Comparison of ENCODE assay signal across 9 mouse cellular contexts in the genomic region with DNA sequence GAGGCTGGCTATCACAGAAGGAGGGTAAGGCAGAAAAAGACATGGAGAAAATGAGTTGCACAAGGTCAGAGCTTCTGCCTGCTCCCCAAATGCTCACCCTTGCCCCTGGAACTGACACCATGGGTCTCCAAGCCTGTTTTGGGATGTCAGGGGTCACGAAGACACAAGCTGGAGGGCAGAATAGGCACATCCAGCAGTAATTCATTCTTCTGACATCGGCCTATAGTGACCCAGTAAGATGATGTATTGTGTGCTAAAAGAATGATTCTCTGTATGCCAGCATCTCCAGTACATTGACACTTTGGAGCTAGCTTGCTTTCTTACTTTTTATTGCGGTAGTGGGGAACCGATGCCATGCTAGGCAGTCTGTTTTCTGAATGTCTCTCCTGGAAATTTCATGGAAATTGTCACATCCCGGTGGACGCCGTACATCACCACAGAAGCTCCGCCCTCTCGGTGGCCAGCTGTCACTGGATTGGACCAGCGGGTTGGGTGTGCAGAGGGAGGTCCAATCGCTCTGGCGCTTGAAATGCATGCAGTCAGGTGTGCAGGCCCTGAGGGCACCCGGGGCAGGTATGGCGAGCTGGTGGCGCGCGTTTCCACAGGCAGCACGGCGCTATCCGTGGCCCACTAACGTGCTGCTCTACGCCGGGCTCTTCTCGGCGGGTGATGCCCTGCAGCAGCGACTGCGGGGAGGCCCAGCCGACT. TPM values are rescaled to one million over a fixed set of nuclear protein-coding genes. Genes with fewer than 3 reads are reported as not detected.
DNase-seq lines count a peak whose midpoint lies in the region; ATAC-seq and TF ChIP-seq lines count a peak whose summit lies in the region.
"Had no signal": no experiment of that assay in that cellular context is flagged by ENCODE, and none has a peak within 500 bp of the region (broad histone marks: within the 10 kb centered on the region; RNA-seq: fewer than 3 reads in every experiment).

No protein-coding gene starts in this region.

- H3K27me3 ChIP-seq in spleen, adult 2 months (ENCODE audit: control insufficient read depth, insufficient read depth, low read length), result peaks cover 6% of the 10 kb centered on the region
- H3K27me3 ChIP-seq in forebrain, embryonic 11.5 days (ENCODE audit: control insufficient read depth, insufficient read depth, low read length), result peaks cover 2% of the 10 kb centered on the region; the same call in 1 of the 2 replicates
- H3K27me3 ChIP-seq in liver, embryonic 14.5 days (ENCODE audit: control insufficient read depth, insufficient read depth, low read length), result peaks cover 9% of the 10 kb centered on the region

- peaks cover 8% of the 10 kb centered on the region for H3K4me1 ChIP-seq in spleen, adult 2 months (ENCODE audit: control insufficient read depth, insufficient read depth, insufficient read length)
- no peaks in the 10 kb centered on the region for H3K4me1 ChIP-seq in forebrain, embryonic 11.5 days (replicated peaks; ENCODE audit: control insufficient read depth, insufficient read depth, low read length)
- no peaks in the 10 kb centered on the region for H3K4me1 ChIP-seq in liver, embryonic 14.5 days (replicated peaks; ENCODE audit: control insufficient read depth in 2 of 2, insufficient read depth in 2 of 2, low read length in 1 of 2)
- peaks cover 7% of the 10 kb centered on the region; the same call in 1 of the 2 replicates for H3K4me1 ChIP-seq in olfactory bulb, adult 2 months (ENCODE audit: control insufficient read depth, insufficient read depth, low read length)

- TF ChIP-seq EP300 in liver, embryonic 14.5 days (IDR thresholded peaks at IDR 0.05; ENCODE audit: low read depth), result no peak

- no peaks in the 10 kb centered on the region for H3K9me3 ChIP-seq in forebrain, embryonic 11.5 days (ENCODE audit: control insufficient read depth, low read length)
- no peaks in the 10 kb centered on the region for H3K9me3 ChIP-seq in liver, embryonic 14.5 days (ENCODE audit: control insufficient read depth, low read length)

- TF ChIP-seq CTCF in spleen, adult 2 months (IDR thresholded peaks at IDR 0.05; ENCODE audit: extremely low read depth, insufficient read depth, insufficient read length, insufficient replicate concordance), result no peak
- TF ChIP-seq CTCF in liver, embryonic 14.5 days (IDR thresholded peaks at IDR 0.05; ENCODE audit: low read depth), result no peak
- TF ChIP-seq CTCF in olfactory bulb, adult 2 months (IDR thresholded peaks at IDR 0.05; ENCODE audit: insufficient read depth, low read depth, low read length), result no peak

- TF ChIP-seq POLR2A in spleen, adult 2 months (IDR thresholded peaks at IDR 0.05; ENCODE audit: low read depth, low read length), result no peak
- TF ChIP-seq POLR2A in olfactory bulb, adult 2 months (IDR thresholded peaks at IDR 0.05; ENCODE audit: insufficient read depth, low read depth, low read length), result peak; percentile 37; the same call in 1 of the 2 replicates

- 13% methylated on average over 28 of the region's 28 CpGs for WGBS in spleen, adult 2 months
- WGBS in forebrain, embryonic 11.5 days, result 4% methylated on average over 28 of the region's 28 CpGs
- WGBS in liver, embryonic 14.5 days (ENCODE audit: insufficient replicate concordance), result 4% methylated on average over 28 of the region's 28 CpGs
- 4% methylated on average over 28 of the region's 28 CpGs for WGBS in olfactory bulb, adult 2 months

- no peak for DNase-seq in spleen, adult 2 months (ENCODE audit: low read depth in 1 of 2, low spot score in 2 of 2)
- DNase-seq in spleen, postnatal 14 days (ENCODE audit: low spot score in 2 of 2), result no peak
- peak; percentile 79 for DNase-seq in forebrain, embryonic 11.5 days (ENCODE audit: low spot score)
- DNase-seq in heart, postnatal 4 days, result peak; percentile 39
- DNase-seq in layer of hippocampus, adult 18-20 months (ENCODE audit: low spot score in 2 of 2), result peak; percentile 83 to 88
- no peak for DNase-seq in liver, embryonic 14.5 days (ENCODE audit: low read depth in 3 of 3, low spot score in 3 of 3)

- peak overlapping the region; percentile 96 for H3K4me2 ChIP-seq in forebrain, embryonic 11.5 days (ENCODE audit: low read depth, low read length, severe bottlenecking)
- H3K4me2 ChIP-seq in liver, embryonic 14.5 days (ENCODE audit: low read depth), result peak overlapping the region; percentile 46

- H3K4me3 ChIP-seq in spleen, adult 2 months (ENCODE audit: extremely low read depth, insufficient read depth, insufficient read length), result peak overlapping the region; percentile 17; the same call in 1 of the 2 replicates
- peak overlapping the region; percentile 60 for H3K4me3 ChIP-seq in forebrain, embryonic 11.5 days (ENCODE audit: low read depth, low read length)
- H3K4me3 ChIP-seq in liver, embryonic 14.5 days (ENCODE audit: insufficient read depth in 1 of 2, low read depth in 2 of 2, low read length in 2 of 2), result peak overlapping the region; percentile 42 to 43
- H3K4me3 ChIP-seq in olfactory bulb, adult 2 months (ENCODE audit: insufficient read depth, low read depth, low read length), result peak overlapping the region; percentile 65

- no peaks in the 10 kb centered on the region for H3K36me3 ChIP-seq in spleen, adult 2 months (ENCODE audit: control insufficient read depth, insufficient read depth, low read length)
- H3K36me3 ChIP-seq in forebrain, embryonic 11.5 days (ENCODE audit: control insufficient read depth, insufficient read depth, low read length), result no peaks in the 10 kb centered on the region
- no peaks in the 10 kb centered on the region for H3K36me3 ChIP-seq in liver, embryonic 14.5 days (replicated peaks; ENCODE audit: control insufficient read depth, insufficient read depth, low read depth)

- no peak overlapping the region for H3K27ac ChIP-seq in spleen, adult 2 months (ENCODE audit: insufficient read depth, low read length)
- no peak overlapping the region for H3K27ac ChIP-seq in forebrain, embryonic 11.5 days (ENCODE audit: low read depth, low read length)
- no peak overlapping the region for H3K27ac ChIP-seq in liver, embryonic 14.5 days
- 0 out of 2 replicates have a peak overlapping the region, but pooled peaks have one; percentile 2 for H3K27ac ChIP-seq in olfactory bulb, adult 2 months (ENCODE audit: insufficient read depth, low read depth, low read length)

- H3K9ac ChIP-seq in forebrain, embryonic 11.5 days (ENCODE audit: low read length), result peak overlapping the region; percentile 55
- H3K9ac ChIP-seq in liver, embryonic 14.5 days (replicated peaks), result no peak overlapping the region

- ATAC-seq in forebrain, embryonic 11.5 days (replicated peaks; ENCODE audit: low FRiP score), result peak; percentile 95
- peak; percentile 67 for ATAC-seq in liver, embryonic 14.5 days (ENCODE audit: insufficient read depth)
- ATAC-seq in inflammation-experienced regulatory T-cells, adult 6 months, result no peak

RNA-seq across cellular contexts. Expression of a gene that starts 37.3 kb away (rescaled TPM):
- 0.30 and 0.95 TPM in 2 replicates for polyA plus RNA-seq in spleen, adult 2 months (2012; rRNA removed)
- 2.7 and 3.2 TPM in 2 replicates for polyA plus RNA-seq in forebrain, embryonic 11.5 days (2014; fragmentation: Nextera tagmentation; extraction: Ambion mirVana)
- total RNA-seq in heart, postnatal 4 days (2021), result 1 to 10 TPM; 1.3 to 2.1 TPM
- 10 to 100 TPM; 74.1 to 75.9 TPM for total RNA-seq in layer of hippocampus, adult 18-20 months (2021)
- polyA plus RNA-seq in liver, embryonic 14.5 days (2012; rRNA removed), result 0.54 and 0.75 TPM in 2 replicates
- polyA plus RNA-seq in liver, embryonic 14.5 days (2014; fragmentation: Nextera tagmentation; extraction: Ambion mirVana), result 1.5 and 1.6 TPM in 2 replicates
- not detected in 2 replicates for polyA plus RNA-seq in olfactory bulb, adult 2 months (2012; ENCODE audit: insufficient read depth, insufficient read length, low replicate concordance, missing spikeins)
- under 1 TPM; 0.35 to 0.78 (median 0.58) TPM for polyA plus RNA-seq in inflammation-experienced regulatory T-cells, adult 6 months (2017; shearing (Covaris generic))

RNA-seq across cellular contexts. Expression of a gene that starts 37.4 kb away (rescaled TPM):
- 29.9 and 34.7 TPM in 2 replicates for polyA plus RNA-seq in spleen, adult 2 months (2012; rRNA removed)
- 73.9 and 74.1 TPM in 2 replicates for polyA plus RNA-seq in forebrain, embryonic 11.5 days (2014; fragmentation: Nextera tagmentation; extraction: Ambion mirVana)
- 10 to 100 TPM; 87.8 to 88.9 TPM for total RNA-seq in heart, postnatal 4 days (2021)
- 10 to 100 TPM; 66.5 to 75.8 TPM for total RNA-seq in layer of hippocampus, adult 18-20 months (2021)
- polyA plus RNA-seq in liver, embryonic 14.5 days (2012; rRNA removed), result 16.3 and 16.6 TPM in 2 replicates
- 20.9 and 21.7 TPM in 2 replicates for polyA plus RNA-seq in liver, embryonic 14.5 days (2014; fragmentation: Nextera tagmentation; extraction: Ambion mirVana)
- polyA plus RNA-seq in olfactory bulb, adult 2 months (2012; ENCODE audit: insufficient read depth, insufficient read length, low replicate concordance, missing spikeins), result not detected in 2 replicates
- polyA plus RNA-seq in inflammation-experienced regulatory T-cells, adult 6 months (2017; shearing (Covaris generic)), result 10 to 100 TPM; 22.2 to 29.9 (median 23.3) TPM

RNA-seq across cellular contexts. Expression of a gene that starts 46.1 kb away (rescaled TPM):
- not detected in 2 replicates for polyA plus RNA-seq in spleen, adult 2 months (2012; rRNA removed)
- 28.6 and 30.3 TPM in 2 replicates for polyA plus RNA-seq in forebrain, embryonic 11.5 days (2014; fragmentation: Nextera tagmentation; extraction: Ambion mirVana)
- total RNA-seq in heart, postnatal 4 days (2021), result under 1 TPM in 1 of 2 experiments, not detected in 1; 0.18 TPM
- 100 to 1,000 TPM; 265 to 279 TPM for total RNA-seq in layer of hippocampus, adult 18-20 months (2021)
- polyA plus RNA-seq in liver, embryonic 14.5 days (2012; rRNA removed), result 0.11 and 0.18 TPM in 2 replicates
- polyA plus RNA-seq in liver, embryonic 14.5 days (2014; fragmentation: Nextera tagmentation; extraction: Ambion mirVana), result 0.08 TPM in 1 of 2 replicates, not detected in the other
- polyA plus RNA-seq in olfactory bulb, adult 2 months (2012; ENCODE audit: insufficient read depth, insufficient read length, low replicate concordance, missing spikeins), result 782 TPM in 1 of 2 replicates, not detected in the other
- 1 to 10 TPM in 1 of 3 experiments, under 1 TPM in 1, not detected in 1; 0.23 to 1.2 TPM for polyA plus RNA-seq in inflammation-experienced regulatory T-cells, adult 6 months (2017; shearing (Covaris generic))

RNA-seq across cellular contexts. Expression of a gene that starts 46.4 kb away (rescaled TPM):
- 0.13 TPM in 1 of 2 replicates, not detected in the other for polyA plus RNA-seq in spleen, adult 2 months (2012; rRNA removed)
- 0.72 and 1.1 TPM in 2 replicates for polyA plus RNA-seq in forebrain, embryonic 11.5 days (2014; fragmentation: Nextera tagmentation; extraction: Ambion mirVana)
- not detected for total RNA-seq in heart, postnatal 4 days (2021)
- total RNA-seq in layer of hippocampus, adult 18-20 months (2021), result 1 to 10 TPM; 2.0 to 2.3 TPM
- polyA plus RNA-seq in liver, embryonic 14.5 days (2012; rRNA removed), result 0.08 and 0.39 TPM in 2 replicates
- polyA plus RNA-seq in liver, embryonic 14.5 days (2014; fragmentation: Nextera tagmentation; extraction: Ambion mirVana), result 0.09 TPM in 1 of 2 replicates, not detected in the other
- not detected in 2 replicates for polyA plus RNA-seq in olfactory bulb, adult 2 months (2012; ENCODE audit: insufficient read depth, insufficient read length, low replicate concordance, missing spikeins)
- under 1 TPM in 1 of 3 experiments, not detected in 2; 0.19 TPM for polyA plus RNA-seq in inflammation-experienced regulatory T-cells, adult 6 months (2017; shearing (Covaris generic))
- polyA plus RNA-seq: C2C12 had no signal

Comparison
In these comparisons a context has a peak if more than half of its experiments do, and no peak if none do; other contexts are left out.
1. DNase-seq: peak in forebrain, embryonic 11.5 days (single experiment), heart, postnatal 4 days (single experiment) and layer of hippocampus, adult 18-20 months (2 of 2); none in spleen, adult 2 months (0 of 2), spleen, postnatal 14 days (0 of 2) and liver, embryonic 14.5 days (0 of 3).
2. Peak in every context shown above with its lines, with median percentiles within 50 percentile points of each other: H3K4me3 ChIP-seq.